Mouse (Mus musculus): ENCODE measurements around the gene Cirbp.

DNA sequence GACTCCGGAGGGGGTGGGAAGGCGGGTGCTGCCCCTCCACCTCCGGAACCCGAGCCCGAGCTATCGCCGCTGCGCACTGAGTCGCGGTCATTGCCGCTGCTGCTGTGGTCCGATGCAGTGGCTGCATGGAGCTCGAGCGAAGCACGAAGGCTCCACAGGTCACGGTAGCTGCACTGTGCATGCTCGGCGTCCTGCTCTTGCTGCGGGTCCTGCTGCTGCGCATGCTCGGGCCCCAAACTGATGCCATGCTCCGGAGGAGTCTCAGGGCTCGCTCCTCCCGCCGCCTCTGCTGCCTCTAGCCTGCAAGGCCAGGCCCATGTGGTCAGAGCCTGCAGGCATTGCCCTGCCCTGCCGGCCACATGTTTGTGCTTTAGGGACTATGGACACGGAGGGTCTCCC lies 33.8 kb upstream of the Cirbp start:
- no peak for TF ChIP-seq CTCF (IDR thresholded peaks at IDR 0.05; ENCODE audit: control insufficient read depth, insufficient read depth, insufficient replicate concordance, low read depth, low read length)
- no peak for TF ChIP-seq POLR2A (IDR thresholded peaks at IDR 0.05; ENCODE audit: control insufficient read depth, low read depth, low read length)

Measured in testis, adult 2 months (tissue).